Mouse (Mus musculus) limb, embryonic 11.5 days (tissue): ENCODE results near the gene Gm527. TPM values are rescaled to one million over a fixed set of nuclear protein-coding genes. Genes with fewer than 3 reads are reported as not detected.

Experiments
- ATAC-seq: fragments of 200-750 bp; cut with Nextera tagmentation; 2 replicates; pipeline ENCODE4 v1.8.0; 2017; ENCODE audit warnings: low read depth; ENCODE audit not compliant: insufficient number of reproducible peaks, low FRiP score, low TSS enrichment
- DNase-seq: peaks from one replicate; pipeline ENCODE4 v3.0.0-alpha.2; 2015; ENCODE audit warnings: low spot score
- H3K27ac ChIP-seq: fragments of 300-500 bp; sonication (generic); replicated peaks from 2 replicates; pipeline ENCODE4 v1.5.1; 2014; ENCODE audit warnings: low read depth, mild to moderate bottlenecking, low read length
- H3K27me3 ChIP-seq: fragments of 300-500 bp; sonication (generic); 2 replicates; pipeline ENCODE4 v1.6.1; 2014; ENCODE audit warnings: mild to moderate bottlenecking, low read length, mixed read lengths; ENCODE audit not compliant: control insufficient read depth, insufficient read depth
- H3K36me3 ChIP-seq: fragments of 300-500 bp; sonication (generic); 2 replicates; pipeline ENCODE4 v1.6.1; 2014; ENCODE audit warnings: mild to moderate bottlenecking, low read length, moderate library complexity, mixed read lengths; ENCODE audit not compliant: control insufficient read depth, insufficient read depth
- H3K4me1 ChIP-seq: fragments of 300-500 bp; sonication (generic); 2 replicates; pipeline ENCODE4 v1.6.1; 2014; ENCODE audit warnings: low read length, mixed read lengths; ENCODE audit not compliant: control insufficient read depth, insufficient read depth
- H3K4me2 ChIP-seq: fragments of 300-500 bp; sonication (generic); 2 replicates; pipeline ENCODE4 v1.6.1; 2014; ENCODE audit warnings: low read depth, mild to moderate bottlenecking, moderate library complexity; ENCODE audit not compliant: severe bottlenecking
- H3K4me3 ChIP-seq: fragments of 300-500 bp; sonication (generic); 2 replicates; pipeline ENCODE4 v1.5.1; 2014; ENCODE audit warnings: low read depth, low read length
- H3K9ac ChIP-seq: fragments of 300-500 bp; sonication (generic); 2 replicates; pipeline ENCODE4 v1.6.1; 2014; ENCODE audit warnings: mild to moderate bottlenecking, low read length
- H3K9me3 ChIP-seq: fragments of 300-500 bp; sonication (generic); 2 replicates; pipeline ENCODE4 v1.6.1; 2016; ENCODE audit warnings: low read length; ENCODE audit not compliant: control insufficient read depth
- WGBS: fragments of 180-500 bp; shearing (Covaris S2); extraction: QIAGEN DNeasy Blood & Tissue Kit; methylation state at CpG from one replicate; pipeline ENCODE4 v1.1.7; 2014; 5-methylcytosine and 5-hydroxymethylcytosine counted together
- polyA plus RNA-seq: library from polyadenylated mRNA; unstranded; fragments of >200 nt; fragmentation: Nextera tagmentation; extraction: Ambion mirVana; gene quantifications from 2 replicates; pipeline ENCODE4 v1.2.1, GENCODE M21; 2014

The Gm527 gene
- 2.1 and 2.4 TPM in 2 replicates for polyA plus RNA-seq

- ATAC-seq (peak; percentile 100), DNase-seq (peak; percentile 96)
- no peaks in the 10 kb centered on the region for H3K36me3 ChIP-seq
- H3K27me3 ChIP-seq = no peaks in the 10 kb centered on the region
- peak within 1 kb of the TSS; percentile 78 for H3K4me2 ChIP-seq
- H3K9ac ChIP-seq = peak within 1 kb of the TSS; percentile 78
- WGBS = under 1% methylated on average over 77 of the region's 93 CpGs
- no peaks in the 10 kb centered on the region for H3K9me3 ChIP-seq
- H3K27ac ChIP-seq = no peak within 1 kb of the TSS
- H3K4me1 ChIP-seq = no peaks in the 10 kb centered on the region
- H3K4me3 ChIP-seq = peak within 1 kb of the TSS; percentile 67
These were observed at the start of gene Gm527 for GRCm38 (mm10) chr12:64917578-64918471. Gene Gm527, plus strand, starts transcription at chr12:64917906.

GRCm38 (mm10) chr12:64871103-64871502, 46.6 kb upstream of the Gm527 start:
- Histone ChIP-seq H3K9me3 (no peaks in the 10 kb centered on the region), H3K9ac (no peak overlapping the region), H3K27me3 (no peaks in the 10 kb centered on the region), H3K4me3 (no peak overlapping the region), H3K27ac (no peak overlapping the region), H3K36me3 (no peaks in the 10 kb centered on the region), H3K4me1 (no peaks in the 10 kb centered on the region), H3K4me2 (no peak overlapping the region)
- DNase-seq (no peak), ATAC-seq (no peak)
- WGBS = 44% methylated on average over 4 of the region's 4 CpGs

- ATAC-seq (no peak), DNase-seq (peak; percentile 78)
- Histone ChIP-seq H3K4me1 (no peaks in the 10 kb centered on the region), H3K4me2 (no peak overlapping the region), H3K27ac (no peak overlapping the region), H3K9ac (no peak overlapping the region), H3K27me3 (no peaks in the 10 kb centered on the region), H3K9me3 (no peaks in the 10 kb centered on the region), H3K36me3 (no peaks in the 10 kb centered on the region), H3K4me3 (no peak overlapping the region)
- whole genome bisulfite sequencing = 53% methylated on average over 4 of the region's 4 CpGs
These were observed 20.5 kb upstream of the Gm527 start for GRCm38 (mm10) chr12:64897060-64897730.

GRCm38 (mm10) chr12:64902506-64902905, 15.2 kb upstream of the Gm527 start:
- Histone ChIP-seq H3K27me3 (no peaks in the 10 kb centered on the region), H3K36me3 (no peaks in the 10 kb centered on the region), H3K4me1 (0 out of 2 replicates have a peak, but pooled peaks cover 8% of the 10 kb centered on the region), H3K27ac (no peak overlapping the region), H3K9me3 (no peaks in the 10 kb centered on the region), H3K9ac (no peak overlapping the region), H3K4me3 (no peak overlapping the region), H3K4me2 (no peak overlapping the region)
- WGBS = 7% methylated on average over 8 of the region's 8 CpGs
- DNase-seq (peak; percentile 74), ATAC-seq (peak; percentile 78; the same call in 1 of the 2 replicates)

GRCm38 (mm10) chr12:64903186-64903585, 14.5 kb upstream of the Gm527 start:
- no peak overlapping the region for H3K4me2 ChIP-seq
- WGBS = 30% methylated on average over 8 of the region's 8 CpGs
- H3K4me1 ChIP-seq = 0 out of 2 replicates have a peak, but pooled peaks cover 8% of the 10 kb centered on the region
- no peaks in the 10 kb centered on the region for H3K36me3 ChIP-seq
- H3K4me3 ChIP-seq = no peak overlapping the region
- ATAC-seq = peak; percentile 61; the same call in 1 of the 2 replicates
- H3K27me3 ChIP-seq = no peaks in the 10 kb centered on the region
- no peak overlapping the region for H3K9ac ChIP-seq
- no peaks in the 10 kb centered on the region for H3K9me3 ChIP-seq
- no peak overlapping the region for H3K27ac ChIP-seq
- DNase-seq = peak; percentile 24

GRCm38 (mm10) chr12:64912996-64913395, 4.7 kb upstream of the Gm527 start:
- ATAC-seq (no peak), DNase-seq (no peak)
- no peaks in the 10 kb centered on the region for H3K9me3 ChIP-seq
- no peaks in the 10 kb centered on the region for H3K27me3 ChIP-seq
- no peaks in the 10 kb centered on the region for H3K36me3 ChIP-seq
- H3K4me1 ChIP-seq = no peaks in the 10 kb centered on the region
- H3K4me2 ChIP-seq = no peak overlapping the region
- H3K4me3 ChIP-seq = no peak overlapping the region
- no peak overlapping the region for H3K9ac ChIP-seq
- 61% methylated on average over 6 of the region's 6 CpGs for WGBS
- no peak overlapping the region for H3K27ac ChIP-seq

- DNase-seq (no peak), ATAC-seq (no peak)
- Histone ChIP-seq H3K4me2 (no peak overlapping the region), H3K27me3 (no peaks in the 10 kb centered on the region), H3K4me1 (no peaks in the 10 kb centered on the region), H3K36me3 (no peaks in the 10 kb centered on the region), H3K4me3 (no peak overlapping the region), H3K9me3 (no peaks in the 10 kb centered on the region), H3K27ac (no peak overlapping the region), H3K9ac (no peak overlapping the region)
These were observed 971 bp upstream of the Gm527 start for GRCm38 (mm10) chr12:64916735-64917134.

GRCm38 (mm10) chr12:64937493-64937892, 19.8 kb downstream of the Gm527 start:
- DNase-seq (no peak), ATAC-seq (no peak)
- Histone ChIP-seq H3K27me3 (no peaks in the 10 kb centered on the region), H3K36me3 (no peaks in the 10 kb centered on the region), H3K9me3 (no peaks in the 10 kb centered on the region), H3K27ac (no peak overlapping the region), H3K4me3 (no peak overlapping the region), H3K9ac (no peak overlapping the region), H3K4me2 (no peak overlapping the region), H3K4me1 (no peaks in the 10 kb centered on the region)
- 81% methylated on average over 2 of the region's 2 CpGs for WGBS
